Mouse (Mus musculus): ENCODE results near the gene Ugt1a7c. TPM values are rescaled to one million over a fixed set of nuclear protein-coding genes. Genes with fewer than 3 reads are reported as not detected.
A peak's percentile ranks its signal among the peaks of the same experiment; 100 is the strongest.

Gene Ugt1a7c
- polyA plus RNA-seq, 1 experiment from 2014 or later: 0.65 TPM

DNA sequence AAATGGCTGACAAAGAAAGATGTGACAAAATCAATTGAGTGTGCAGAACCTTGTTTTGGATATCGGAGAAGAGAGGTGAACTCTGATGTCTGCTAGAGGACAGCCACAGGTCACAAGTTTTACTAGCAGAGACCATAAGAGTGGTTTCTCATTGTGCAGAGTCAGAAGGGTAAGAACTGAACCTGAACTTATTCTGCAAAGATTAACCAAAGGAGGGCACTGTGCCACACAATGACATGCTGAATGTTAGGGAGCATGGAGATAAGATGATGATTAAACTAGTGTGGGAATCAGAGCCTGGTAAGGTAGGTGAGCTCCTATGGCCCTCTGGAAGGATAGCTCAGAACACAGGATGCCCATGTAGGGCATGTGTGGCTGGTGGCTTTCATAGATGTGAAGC is 100.8 kb downstream of the Ugt1a7c start:
- ATAC-seq (ENCODE audit: insufficient read depth, low FRiP score, low TSS enrichment) (no peak), DNase-seq (ENCODE audit: low spot score) (no peak)
- Histone ChIP-seq H3K9me3 (ENCODE audit: control insufficient read depth, low read length) (no peaks in the 10 kb centered on the region), H3K36me3 (ENCODE audit: control insufficient read depth, insufficient read depth, low read length) (no peaks in the 10 kb centered on the region), H3K27ac (ENCODE audit: low read depth, low read length) (no peak overlapping the region), H3K4me3 (ENCODE audit: low read depth, low read length) (no peak overlapping the region), H3K27me3 (ENCODE audit: control insufficient read depth, insufficient read depth, low read length) (no peaks in the 10 kb centered on the region), H3K4me1 (ENCODE audit: control insufficient read depth, insufficient read depth, low read length) (no peaks in the 10 kb centered on the region), H3K4me2 (ENCODE audit: low read depth) (no peak overlapping the region), H3K9ac (ENCODE audit: low read length) (no peak overlapping the region)
- WGBS: 83% methylated on average over 1 of the region's 1 CpGs

GRCm38 (mm10) chr1:88197443-88197842 is 102.6 kb downstream of the Ugt1a7c start:
- H3K4me2 ChIP-seq (ENCODE audit: low read depth): no peak overlapping the region
- no peaks in the 10 kb centered on the region for H3K36me3 ChIP-seq (ENCODE audit: control insufficient read depth, insufficient read depth, low read length)
- H3K9ac ChIP-seq (ENCODE audit: low read length): no peak overlapping the region
- no peak overlapping the region for H3K27ac ChIP-seq (ENCODE audit: low read depth, low read length)
- WGBS: 83% methylated on average over 3 of the region's 3 CpGs
- ATAC-seq (ENCODE audit: insufficient read depth, low FRiP score, low TSS enrichment) (no peak), DNase-seq (ENCODE audit: low spot score) (no peak)
- H3K27me3 ChIP-seq (ENCODE audit: control insufficient read depth, insufficient read depth, low read length): no peaks in the 10 kb centered on the region
- H3K4me3 ChIP-seq (ENCODE audit: low read depth, low read length): no peak overlapping the region
- H3K4me1 ChIP-seq (ENCODE audit: control insufficient read depth, insufficient read depth, low read length): no peaks in the 10 kb centered on the region
- no peaks in the 10 kb centered on the region for H3K9me3 ChIP-seq (ENCODE audit: control insufficient read depth, low read length)

GRCm38 (mm10) chr1:88199996-88200395 is 105.1 kb downstream of the Ugt1a7c start:
- no peak overlapping the region for H3K27ac ChIP-seq (ENCODE audit: low read depth, low read length)
- ATAC-seq (ENCODE audit: insufficient read depth, low FRiP score, low TSS enrichment) (no peak), DNase-seq (ENCODE audit: low spot score) (no peak)
- no peak overlapping the region for H3K4me2 ChIP-seq (ENCODE audit: low read depth)
- no peak overlapping the region for H3K9ac ChIP-seq (ENCODE audit: low read length)
- no peak overlapping the region for H3K4me3 ChIP-seq (ENCODE audit: low read depth, low read length)
- H3K36me3 ChIP-seq (ENCODE audit: control insufficient read depth, insufficient read depth, low read length): no peaks in the 10 kb centered on the region
- H3K4me1 ChIP-seq (ENCODE audit: control insufficient read depth, insufficient read depth, low read length): no peaks in the 10 kb centered on the region
- 88% methylated on average over 2 of the region's 2 CpGs for WGBS
- H3K9me3 ChIP-seq (ENCODE audit: control insufficient read depth, low read length): no peaks in the 10 kb centered on the region
- H3K27me3 ChIP-seq (ENCODE audit: control insufficient read depth, insufficient read depth, low read length): no peaks in the 10 kb centered on the region

- Histone ChIP-seq H3K27ac (ENCODE audit: low read depth, low read length) (no peak within 1 kb of the TSS), H3K9me3 (ENCODE audit: control insufficient read depth, low read length) (no peaks in the 10 kb centered on the region), H3K27me3 (ENCODE audit: control insufficient read depth, insufficient read depth, low read length) (no peaks in the 10 kb centered on the region), H3K4me3 (ENCODE audit: low read depth, low read length) (no peak within 1 kb of the TSS), H3K36me3 (ENCODE audit: control insufficient read depth, insufficient read depth, low read length) (no peaks in the 10 kb centered on the region), H3K4me1 (ENCODE audit: control insufficient read depth, insufficient read depth, low read length) (no peaks in the 10 kb centered on the region), H3K4me2 (ENCODE audit: low read depth) (no peak within 1 kb of the TSS), H3K9ac (ENCODE audit: low read length) (no peak within 1 kb of the TSS)
- WGBS: 80% methylated on average over 7 of the region's 7 CpGs
- ATAC-seq (ENCODE audit: insufficient read depth, low FRiP score, low TSS enrichment) (no peak), DNase-seq (ENCODE audit: low spot score) (no peak)
Observed at GRCm38 (mm10) chr1:88200456-88200855, 105.6 kb downstream of the Ugt1a7c start, which contains the start of gene Ugt1a2. TSS of gene Ugt1a2 (plus strand) at chr1:88200601.

DNA sequence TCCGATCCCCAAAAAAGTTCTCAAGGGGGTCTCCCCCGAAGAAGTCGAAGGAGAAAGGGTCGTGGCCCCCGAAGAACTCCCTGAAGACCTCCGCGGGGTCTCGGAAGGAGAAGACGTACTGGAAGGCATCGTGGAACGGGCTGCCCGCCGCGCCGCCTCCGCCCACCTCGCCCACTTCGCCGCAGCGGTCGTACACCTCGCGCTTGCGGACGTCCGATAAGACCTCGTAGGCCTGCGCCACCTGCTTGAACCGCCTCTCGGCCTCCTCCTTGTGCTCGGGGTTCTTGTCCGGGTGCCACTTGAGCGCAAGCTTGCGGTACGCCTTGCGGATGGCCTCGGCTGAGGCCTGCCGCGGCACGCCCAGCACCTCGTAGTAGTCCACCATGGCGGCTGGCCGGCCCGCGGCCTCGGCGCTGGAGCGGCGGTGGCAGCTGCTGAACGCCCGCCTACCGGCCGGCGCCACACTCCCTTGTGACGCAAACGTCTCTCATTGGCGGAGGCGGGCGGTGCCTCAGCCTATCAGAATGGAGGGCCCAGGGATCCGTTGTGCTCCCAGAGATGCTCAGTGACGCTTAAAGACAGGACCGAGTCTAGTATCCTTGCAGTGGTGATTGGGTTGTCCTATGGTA is 110.5 kb downstream of the Ugt1a7c start, which contains the start of gene Dnajb3:
Gene Dnajb3, minus strand, starts transcription at position 489 of the 629 bp plus-strand sequence.
- H3K4me3 ChIP-seq (ENCODE audit: low read depth, low read length): peak within 1 kb of the TSS; percentile 40
- H3K27ac ChIP-seq (ENCODE audit: low read depth, low read length): 0 out of 2 replicates have a peak within 1 kb of the TSS, but pooled peaks have one; percentile 14
- 6% methylated on average over 62 of the region's 62 CpGs for WGBS
- ATAC-seq (ENCODE audit: insufficient read depth, low FRiP score, low TSS enrichment): peak; percentile 100
- no peaks in the 10 kb centered on the region; the same call in 1 of the 2 replicates for H3K4me1 ChIP-seq (ENCODE audit: control insufficient read depth, insufficient read depth, low read length)
- peak within 1 kb of the TSS; percentile 73 for H3K4me2 ChIP-seq (ENCODE audit: low read depth)
- H3K27me3 ChIP-seq (ENCODE audit: control insufficient read depth, insufficient read depth, low read length): no peaks in the 10 kb centered on the region
- H3K9me3 ChIP-seq (ENCODE audit: control insufficient read depth, low read length): no peaks in the 10 kb centered on the region
- H3K9ac ChIP-seq (ENCODE audit: low read length): peak within 1 kb of the TSS; percentile 81
- no peaks in the 10 kb centered on the region for H3K36me3 ChIP-seq (ENCODE audit: control insufficient read depth, insufficient read depth, low read length)
- peak; percentile 93 for DNase-seq (ENCODE audit: low spot score)

DNA sequence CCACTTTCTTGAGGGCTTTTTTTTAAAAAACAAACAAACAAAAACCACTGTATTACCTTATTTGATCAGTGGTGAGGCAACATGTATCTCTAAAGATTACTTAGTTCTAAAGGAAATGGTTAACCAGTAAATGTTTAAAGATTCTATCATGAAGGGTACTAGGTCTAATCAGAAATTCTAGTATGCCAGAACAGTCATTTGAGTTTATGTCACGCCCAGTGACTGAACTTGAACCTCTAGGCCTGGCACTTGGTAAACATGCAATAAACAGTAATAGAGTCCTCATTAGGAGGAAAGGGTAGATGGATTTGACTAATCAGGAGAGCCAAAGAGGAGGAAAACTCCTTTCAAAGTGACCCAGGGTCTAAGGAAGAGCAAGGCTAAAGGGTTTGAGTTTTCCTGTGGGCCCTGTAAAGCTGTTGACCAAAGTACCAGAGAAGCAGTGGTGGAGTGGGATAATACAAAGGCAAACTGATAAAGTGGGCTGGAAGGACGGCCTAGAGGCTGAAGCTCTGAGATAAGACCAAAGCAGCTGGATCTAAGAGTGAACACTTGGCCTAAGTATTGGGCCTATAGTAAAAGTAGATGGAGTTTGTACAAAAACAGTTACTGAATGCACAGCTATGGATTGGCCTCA is 112.1 kb downstream of the Ugt1a7c start:
- 77% methylated on average over 2 of the region's 2 CpGs for WGBS
- Histone ChIP-seq H3K9ac (ENCODE audit: low read length) (no peak overlapping the region), H3K27me3 (ENCODE audit: control insufficient read depth, insufficient read depth, low read length) (no peaks in the 10 kb centered on the region), H3K27ac (ENCODE audit: low read depth, low read length) (no peak overlapping the region), H3K4me2 (ENCODE audit: low read depth) (no peak overlapping the region), H3K9me3 (ENCODE audit: control insufficient read depth, low read length) (peaks cover 8% of the 10 kb centered on the region), H3K36me3 (ENCODE audit: control insufficient read depth, insufficient read depth, low read length) (no peaks in the 10 kb centered on the region), H3K4me3 (ENCODE audit: low read depth, low read length) (no peak overlapping the region), H3K4me1 (ENCODE audit: control insufficient read depth, insufficient read depth, low read length) (no peaks in the 10 kb centered on the region; the same call in 1 of the 2 replicates)
- DNase-seq (ENCODE audit: low spot score): no peak
- ATAC-seq (ENCODE audit: insufficient read depth, low FRiP score, low TSS enrichment): no peak

GRCm38 (mm10) chr1:88211812-88212211 is 117.0 kb downstream of the Ugt1a7c start, which contains the start of gene Ugt1a1:
TSS of gene Ugt1a1 (plus strand) at chr1:88211959.
- WGBS: 71% methylated on average over 8 of the region's 8 CpGs
- no peak within 1 kb of the TSS for H3K4me3 ChIP-seq (ENCODE audit: low read depth, low read length)
- no peaks in the 10 kb centered on the region for H3K4me1 ChIP-seq (ENCODE audit: control insufficient read depth, insufficient read depth, low read length)
- no peak for ATAC-seq (ENCODE audit: insufficient read depth, low FRiP score, low TSS enrichment)
- H3K27ac ChIP-seq (ENCODE audit: low read depth, low read length): no peak within 1 kb of the TSS
- H3K9me3 ChIP-seq (ENCODE audit: control insufficient read depth, low read length): peaks cover 52% of the 10 kb centered on the region
- DNase-seq (ENCODE audit: low spot score): peak; percentile 15
- no peaks in the 10 kb centered on the region for H3K27me3 ChIP-seq (ENCODE audit: control insufficient read depth, insufficient read depth, low read length)
- no peak within 1 kb of the TSS for H3K9ac ChIP-seq (ENCODE audit: low read length)
- no peaks in the 10 kb centered on the region for H3K36me3 ChIP-seq (ENCODE audit: control insufficient read depth, insufficient read depth, low read length)
- no peak within 1 kb of the TSS for H3K4me2 ChIP-seq (ENCODE audit: low read depth)

DNA sequence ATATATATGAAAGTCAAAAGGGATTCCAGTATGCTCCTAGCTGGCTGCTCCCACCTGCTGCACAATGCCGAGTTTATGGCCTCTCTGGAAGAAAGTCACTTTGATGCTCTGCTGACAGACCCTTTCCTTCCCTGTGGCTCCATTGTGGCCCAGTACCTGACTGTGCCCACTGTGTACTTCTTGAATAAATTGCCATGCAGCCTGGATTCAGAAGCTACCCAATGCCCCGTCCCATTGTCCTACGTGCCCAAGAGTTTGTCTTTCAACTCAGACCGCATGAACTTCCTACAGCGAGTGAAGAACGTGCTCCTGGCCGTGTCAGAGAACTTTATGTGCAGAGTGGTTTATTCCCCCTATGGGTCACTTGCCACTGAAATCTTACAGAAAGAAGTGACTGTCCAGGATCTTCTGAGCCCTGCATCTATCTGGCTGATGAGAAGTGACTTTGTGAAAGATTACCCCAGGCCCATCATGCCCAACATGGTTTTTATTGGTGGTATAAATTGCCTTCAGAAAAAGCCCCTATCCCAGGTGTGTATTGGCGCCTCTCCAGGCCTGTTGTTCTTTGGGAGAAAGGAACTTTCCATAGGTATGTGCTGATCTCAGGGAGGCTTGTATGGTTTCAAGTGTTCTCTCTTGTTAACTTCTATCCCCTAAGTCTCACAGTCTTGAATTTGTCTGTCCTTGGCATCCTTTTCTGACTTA is 117.6 kb downstream of the Ugt1a7c start:
- H3K4me3 ChIP-seq (ENCODE audit: low read depth, low read length): no peak overlapping the region
- H3K4me1 ChIP-seq (ENCODE audit: control insufficient read depth, insufficient read depth, low read length): no peaks in the 10 kb centered on the region
- H3K36me3 ChIP-seq (ENCODE audit: control insufficient read depth, insufficient read depth, low read length): no peaks in the 10 kb centered on the region
- peaks cover 58% of the 10 kb centered on the region for H3K9me3 ChIP-seq (ENCODE audit: control insufficient read depth, low read length)
- H3K27ac ChIP-seq (ENCODE audit: low read depth, low read length): no peak overlapping the region
- no peak overlapping the region for H3K9ac ChIP-seq (ENCODE audit: low read length)
- no peaks in the 10 kb centered on the region for H3K27me3 ChIP-seq (ENCODE audit: control insufficient read depth, insufficient read depth, low read length)
- ATAC-seq (ENCODE audit: insufficient read depth, low FRiP score, low TSS enrichment): 0 out of 2 replicates have a peak, but pooled peaks have one; percentile 18
- WGBS: 62% methylated on average over 8 of the region's 8 CpGs
- H3K4me2 ChIP-seq (ENCODE audit: low read depth): no peak overlapping the region
- DNase-seq (ENCODE audit: low spot score): peak; percentile 14
